Mouse (Mus musculus): ENCODE data around the gene B4galt4.

DNA sequence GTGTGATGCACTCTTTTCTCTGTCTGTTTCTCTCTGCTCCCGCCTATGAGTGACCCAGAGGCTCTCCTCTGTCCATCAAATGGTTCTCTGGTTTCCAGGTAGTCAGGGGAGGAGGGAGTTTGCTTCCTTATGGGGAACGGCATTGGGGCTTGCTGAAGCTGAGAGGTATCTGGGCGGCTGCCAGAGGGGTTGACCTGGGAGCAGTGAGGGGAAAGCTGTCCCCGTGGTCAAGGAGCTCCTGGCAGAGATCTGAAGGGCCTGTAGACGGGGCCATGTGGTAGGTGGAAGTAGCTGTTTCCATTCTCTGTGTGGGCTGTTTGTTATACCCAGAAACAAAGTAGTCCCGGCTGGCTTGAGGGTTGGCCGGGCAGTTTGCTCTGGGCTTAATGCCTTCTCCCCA, 35.3 kb upstream of the B4galt4 start:
- TF ChIP-seq CTCF (IDR thresholded peaks at IDR 0.05; ENCODE audit: low read depth, low read length) (no peak), GATA2 (IDR thresholded peaks at IDR 0.05; ENCODE audit: borderline replicate concordance, low read depth, low read length) (no peak), GATA1 (IDR thresholded peaks at IDR 0.05; ENCODE audit: borderline replicate concordance, low read length) (no peak), TAL1 (conservative IDR thresholded peaks at IDR 0.05; ENCODE audit: low read depth, low read length) (no peak)
